Mouse (Mus musculus) liver, embryonic 13.5 days (tissue): ENCODE data around the gene Prkcb. TPM values are rescaled to one million over a fixed set of nuclear protein-coding genes. Genes with fewer than 3 reads are reported as not detected.

Experiments
- ATAC-seq: fragments of 200-750 bp; cut with Nextera tagmentation; 2 replicates; pipeline ENCODE4 v1.8.0; 2017; ENCODE audit warnings: low read depth, mild to moderate bottlenecking, moderate number of reproducible peaks, moderate library complexity
- DNase-seq: peaks from one replicate; pipeline ENCODE4 v3.0.0; 2022
- H3K27ac ChIP-seq: fragments of 300-500 bp; sonication (generic); 2 replicates; pipeline ENCODE4 v1.5.1; 2015; ENCODE audit warnings: moderate library complexity, mild to moderate bottlenecking, inconsistent platforms
- H3K27me3 ChIP-seq: fragments of 300-500 bp; sonication (generic); 2 replicates; pipeline ENCODE4 v1.6.1; 2015; ENCODE audit warnings: mild to moderate bottlenecking, inconsistent platforms
- H3K36me3 ChIP-seq: fragments of 300-500 bp; sonication (generic); 2 replicates; pipeline ENCODE4 v1.6.1; 2015; ENCODE audit warnings: mild to moderate bottlenecking, inconsistent platforms
- H3K4me1 ChIP-seq: fragments of 300-500 bp; sonication (generic); replicated peaks from 2 replicates; pipeline ENCODE4 v1.6.1; 2015; ENCODE audit warnings: inconsistent platforms
- H3K4me2 ChIP-seq: fragments of 300-500 bp; sonication (generic); 2 replicates; pipeline ENCODE4 v1.6.1; 2015; ENCODE audit warnings: inconsistent platforms, mild to moderate bottlenecking, moderate library complexity
- H3K4me3 ChIP-seq: fragments of 300-500 bp; sonication (generic); replicated peaks from 2 replicates; pipeline ENCODE4 v1.5.1; 2015; ENCODE audit warnings: mild to moderate bottlenecking, inconsistent platforms
- H3K9ac ChIP-seq: fragments of 300-500 bp; sonication (generic); 2 replicates; pipeline ENCODE4 v1.6.1; 2015; ENCODE audit warnings: mild to moderate bottlenecking, inconsistent platforms
- H3K9me3 ChIP-seq: fragments of 300-500 bp; sonication (generic); replicated peaks from 2 replicates; pipeline ENCODE4 v1.6.1; 2016; ENCODE audit warnings: inconsistent platforms
- WGBS: fragments of 180-500 bp; shearing (Covaris S2); methylation state at CpG from one replicate; pipeline ENCODE4 v1.1.7; 2015; ENCODE audit not compliant: insufficient replicate concordance; 5-methylcytosine and 5-hydroxymethylcytosine counted together
- polyA plus RNA-seq: library from polyadenylated mRNA; unstranded; fragments of >200 nt; fragmentation: Nextera tagmentation; extraction: Ambion mirVana; gene quantifications from 2 replicates; pipeline ENCODE4 v1.2.1, GENCODE M21; 2015

The Prkcb gene
- polyA plus RNA-seq, 1 experiment from 2014 or later = 2.3 TPM

- WGBS = 75% methylated on average over 9 of the region's 9 CpGs
- DNase-seq = no peak
Observed at GRCm38 (mm10) chr7:122307241-122307640, 18.7 kb downstream of the Prkcb start.

GRCm38 (mm10) chr7:122308661-122309060 is 20.1 kb downstream of the Prkcb start:
- H3K36me3 ChIP-seq = no peaks in the 10 kb centered on the region
- 70% methylated on average over 5 of the region's 5 CpGs for WGBS
- no peak for DNase-seq
- no peak overlapping the region for H3K9ac ChIP-seq
- no peaks in the 10 kb centered on the region for H3K27me3 ChIP-seq
- 0 out of 2 replicates have a peak, but pooled peaks cover 4% of the 10 kb centered on the region for H3K4me1 ChIP-seq
- H3K4me3 ChIP-seq = no peak overlapping the region
- no peak for ATAC-seq
- H3K27ac ChIP-seq = no peak overlapping the region
- H3K9me3 ChIP-seq = no peaks in the 10 kb centered on the region
- no peak overlapping the region for H3K4me2 ChIP-seq

More at GRCm38 (mm10) chr7:122307241-122307640, 18.7 kb downstream of the Prkcb start:
- H3K36me3 ChIP-seq = no peaks in the 10 kb centered on the region
- no peaks in the 10 kb centered on the region for H3K27me3 ChIP-seq
- ATAC-seq = no peak
- no peaks in the 10 kb centered on the region for H3K9me3 ChIP-seq
- no peak overlapping the region for H3K27ac ChIP-seq
- H3K4me3 ChIP-seq = no peak overlapping the region
- no peak overlapping the region for H3K4me2 ChIP-seq
- no peak overlapping the region for H3K9ac ChIP-seq
- 0 out of 2 replicates have a peak, but pooled peaks cover 4% of the 10 kb centered on the region for H3K4me1 ChIP-seq

- H3K27me3 ChIP-seq = no peaks in the 10 kb centered on the region
- H3K9me3 ChIP-seq = no peaks in the 10 kb centered on the region
- no peak overlapping the region for H3K4me2 ChIP-seq
- WGBS = 21% methylated on average over 14 of the region's 14 CpGs
- H3K27ac ChIP-seq = no peak overlapping the region
- no peak overlapping the region for H3K4me3 ChIP-seq
- DNase-seq (no peak), ATAC-seq (no peak)
- no peaks in the 10 kb centered on the region for H3K36me3 ChIP-seq
- no peak overlapping the region for H3K9ac ChIP-seq
- 0 out of 2 replicates have a peak, but pooled peaks cover 4% of the 10 kb centered on the region for H3K4me1 ChIP-seq
Observed at GRCm38 (mm10) chr7:122309909-122310725, 21.6 kb downstream of the Prkcb start.

GRCm38 (mm10) chr7:122310726-122311018 is 22.1 kb downstream of the Prkcb start:
- no peak for ATAC-seq
- Histone ChIP-seq H3K27ac (no peak overlapping the region), H3K36me3 (no peaks in the 10 kb centered on the region), H3K9ac (no peak overlapping the region), H3K9me3 (no peaks in the 10 kb centered on the region), H3K4me1 (0 out of 2 replicates have a peak, but pooled peaks cover 4% of the 10 kb centered on the region), H3K4me3 (no peak overlapping the region), H3K27me3 (no peaks in the 10 kb centered on the region), H3K4me2 (no peak overlapping the region)
- WGBS = 53% methylated on average over 7 of the region's 7 CpGs
- no peak for DNase-seq

GRCm38 (mm10) chr7:122313690-122314477 is 25.3 kb downstream of the Prkcb start:
- ATAC-seq (no peak), DNase-seq (no peak)
- Histone ChIP-seq H3K4me3 (no peak overlapping the region), H3K36me3 (no peaks in the 10 kb centered on the region), H3K9ac (no peak overlapping the region), H3K27me3 (no peaks in the 10 kb centered on the region), H3K4me2 (no peak overlapping the region), H3K4me1 (0 out of 2 replicates have a peak, but pooled peaks cover 7% of the 10 kb centered on the region), H3K27ac (no peak overlapping the region), H3K9me3 (no peaks in the 10 kb centered on the region)
- 67% methylated on average over 12 of the region's 12 CpGs for WGBS

GRCm38 (mm10) chr7:122315720-122316331 is 27.3 kb downstream of the Prkcb start:
- H3K4me3 ChIP-seq = no peak overlapping the region
- H3K9me3 ChIP-seq = no peaks in the 10 kb centered on the region
- H3K4me2 ChIP-seq = no peak overlapping the region
- WGBS = 49% methylated on average over 8 of the region's 8 CpGs
- H3K36me3 ChIP-seq = no peaks in the 10 kb centered on the region
- no peak for DNase-seq
- no peak for ATAC-seq
- H3K4me1 ChIP-seq = 0 out of 2 replicates have a peak, but pooled peaks cover 3% of the 10 kb centered on the region
- no peak overlapping the region for H3K9ac ChIP-seq
- H3K27ac ChIP-seq = no peak overlapping the region
- H3K27me3 ChIP-seq = no peaks in the 10 kb centered on the region

- Histone ChIP-seq H3K9me3 (no peaks in the 10 kb centered on the region), H3K4me2 (no peak overlapping the region), H3K4me1 (0 out of 2 replicates have a peak, but pooled peaks cover 3% of the 10 kb centered on the region), H3K36me3 (no peaks in the 10 kb centered on the region), H3K4me3 (no peak overlapping the region), H3K27me3 (no peaks in the 10 kb centered on the region), H3K27ac (no peak overlapping the region), H3K9ac (no peak overlapping the region)
- DNase-seq (no peak), ATAC-seq (no peak)
- WGBS = 49% methylated on average over 3 of the region's 3 CpGs
Observed at GRCm38 (mm10) chr7:122316681-122317080, 28.1 kb downstream of the Prkcb start.

- no peak for ATAC-seq
- H3K9ac ChIP-seq = no peak overlapping the region
- H3K36me3 ChIP-seq = no peaks in the 10 kb centered on the region
- no peak overlapping the region for H3K27ac ChIP-seq
- H3K27me3 ChIP-seq = no peaks in the 10 kb centered on the region
- no peak overlapping the region for H3K4me3 ChIP-seq
- H3K4me2 ChIP-seq = no peak overlapping the region
- no peak for DNase-seq
- H3K4me1 ChIP-seq = 0 out of 2 replicates have a peak, but pooled peaks cover 3% of the 10 kb centered on the region
- no peaks in the 10 kb centered on the region for H3K9me3 ChIP-seq
Observed at GRCm38 (mm10) chr7:122317485-122317884, 28.9 kb downstream of the Prkcb start.

GRCm38 (mm10) chr7:122319566-122319965 is 31.0 kb downstream of the Prkcb start:
- H3K4me1 ChIP-seq = 0 out of 2 replicates have a peak, but pooled peaks cover 3% of the 10 kb centered on the region
- no peak overlapping the region for H3K4me3 ChIP-seq
- DNase-seq (no peak), ATAC-seq (no peak)
- H3K27me3 ChIP-seq = no peaks in the 10 kb centered on the region
- 66% methylated on average over 9 of the region's 9 CpGs for WGBS
- no peaks in the 10 kb centered on the region for H3K9me3 ChIP-seq
- H3K36me3 ChIP-seq = no peaks in the 10 kb centered on the region
- H3K4me2 ChIP-seq = no peak overlapping the region
- no peak overlapping the region for H3K9ac ChIP-seq
- H3K27ac ChIP-seq = no peak overlapping the region

GRCm38 (mm10) chr7:122320843-122321544 is 32.4 kb downstream of the Prkcb start:
- Histone ChIP-seq H3K27ac (no peak overlapping the region), H3K4me1 (0 out of 2 replicates have a peak, but pooled peaks cover 3% of the 10 kb centered on the region), H3K9me3 (no peaks in the 10 kb centered on the region), H3K36me3 (no peaks in the 10 kb centered on the region), H3K4me2 (no peak overlapping the region), H3K27me3 (no peaks in the 10 kb centered on the region), H3K9ac (no peak overlapping the region), H3K4me3 (no peak overlapping the region)
- DNase-seq = no peak
- WGBS = 79% methylated on average over 7 of the region's 7 CpGs
- ATAC-seq = no peak
